Mouse (Mus musculus) MEL-GATA-1-ER (cell line): ENCODE measurements around the gene Jph3.

Experiments used
- DNase-seq: peaks from one replicate; pipeline ENCODE4 v3.0.0-alpha.2; 2012; ENCODE audit warnings: low read depth; ENCODE audit errors: extremely low read depth

Jph3 gene

GRCm38 (mm10) chr8:121730170-121730569 is 747 bp downstream of the Jph3 start:
- no peak for DNase-seq

- no peak for DNase-seq
Measured at GRCm38 (mm10) chr8:121730646-121731045, 1.2 kb downstream of the Jph3 start.

GRCm38 (mm10) chr8:121731060-121731459 is 1.6 kb downstream of the Jph3 start:
- no peak for DNase-seq

GRCm38 (mm10) chr8:121731471-121732333 is 2.3 kb downstream of the Jph3 start:
- no peak for DNase-seq

- DNase-seq, result no peak
Measured at GRCm38 (mm10) chr8:121732334-121732665, 2.9 kb downstream of the Jph3 start.

GRCm38 (mm10) chr8:121734262-121734661 is 4.8 kb downstream of the Jph3 start:
- DNase-seq, result no peak

- no peak for DNase-seq
Measured at GRCm38 (mm10) chr8:121736236-121736635, 6.8 kb downstream of the Jph3 start.

- DNase-seq, result no peak
Measured at GRCm38 (mm10) chr8:121740721-121741120, 11.3 kb downstream of the Jph3 start.

GRCm38 (mm10) chr8:121749501-121749900 is 20.1 kb downstream of the Jph3 start:
- DNase-seq, result no peak

- no peak for DNase-seq
Measured at GRCm38 (mm10) chr8:121750512-121750911, 21.1 kb downstream of the Jph3 start.

GRCm38 (mm10) chr8:121751407-121751806 is 22.0 kb downstream of the Jph3 start:
- DNase-seq, result peak; percentile 25

- no peak for DNase-seq
Measured at GRCm38 (mm10) chr8:121758470-121758869, 29.0 kb downstream of the Jph3 start.

GRCm38 (mm10) chr8:121760484-121760883 is 31.1 kb downstream of the Jph3 start:
- DNase-seq, result no peak

- DNase-seq, result no peak
Measured at GRCm38 (mm10) chr8:121761480-121761879, 32.1 kb downstream of the Jph3 start.

GRCm38 (mm10) chr8:121762999-121763699 is 33.7 kb downstream of the Jph3 start:
- DNase-seq, result no peak

- DNase-seq, result no peak
Measured at GRCm38 (mm10) chr8:121763700-121764013, 34.2 kb downstream of the Jph3 start.

GRCm38 (mm10) chr8:121765594-121766138 is 36.2 kb downstream of the Jph3 start:
- no peak for DNase-seq

- no peak for DNase-seq
Measured at GRCm38 (mm10) chr8:121769095-121769494, 39.7 kb downstream of the Jph3 start.

- no peak for DNase-seq
Measured at GRCm38 (mm10) chr8:121769621-121770020, 40.2 kb downstream of the Jph3 start.

GRCm38 (mm10) chr8:121770845-121771752 is 41.7 kb downstream of the Jph3 start:
- DNase-seq, result no peak

- DNase-seq, result no peak
Measured at GRCm38 (mm10) chr8:121773876-121774275, 44.5 kb downstream of the Jph3 start.

- no peak for DNase-seq
Measured at GRCm38 (mm10) chr8:121782493-121782892, 53.1 kb downstream of the Jph3 start.
